Mouse (Mus musculus): ENCODE results near the gene Twnk.

Twnk gene

DNA sequence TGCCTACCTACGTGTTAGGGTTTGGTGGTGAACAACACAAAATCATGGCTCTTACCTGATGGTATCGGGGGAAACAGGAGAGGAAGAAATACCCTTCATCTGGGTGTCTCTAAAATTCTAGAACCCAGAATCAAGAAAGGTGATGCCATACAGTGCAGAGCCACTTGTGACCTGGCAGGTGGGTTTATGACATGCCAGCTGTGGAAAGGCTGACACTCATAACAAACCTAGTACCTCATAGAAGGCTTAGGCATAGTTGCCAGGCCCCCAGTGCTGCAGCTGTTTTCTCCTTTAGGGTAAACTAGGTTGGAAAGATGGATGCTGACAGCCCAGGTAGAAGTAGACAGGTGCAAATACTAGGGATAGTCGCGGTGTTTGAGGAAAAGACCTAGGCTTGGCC is 21.0 kb upstream of the Twnk start:
- Histone ChIP-seq H3K4me3 (replicated peaks; ENCODE audit: low read length) (no peak overlapping the region), H3K36me3 (ENCODE audit: insufficient read depth, low read length) (peaks cover 41% of the 10 kb centered on the region), H3K4me1 (replicated peaks; ENCODE audit: low read depth, low read length) (peaks cover 11% of the 10 kb centered on the region), H3K9me3 (ENCODE audit: low read length) (no peaks in the 10 kb centered on the region), H3K27me3 (ENCODE audit: insufficient read depth, low read length) (peaks cover 21% of the 10 kb centered on the region)
- TF ChIP-seq POU5F1 (IDR thresholded peaks at IDR 0.05; ENCODE audit: borderline replicate concordance, low read length) (no peak), CTCF (conservative IDR thresholded peaks at IDR 0.05; ENCODE audit: low read length) (no peak), NANOG (IDR thresholded peaks at IDR 0.05; ENCODE audit: borderline replicate concordance, low read length) (no peak)

DNA sequence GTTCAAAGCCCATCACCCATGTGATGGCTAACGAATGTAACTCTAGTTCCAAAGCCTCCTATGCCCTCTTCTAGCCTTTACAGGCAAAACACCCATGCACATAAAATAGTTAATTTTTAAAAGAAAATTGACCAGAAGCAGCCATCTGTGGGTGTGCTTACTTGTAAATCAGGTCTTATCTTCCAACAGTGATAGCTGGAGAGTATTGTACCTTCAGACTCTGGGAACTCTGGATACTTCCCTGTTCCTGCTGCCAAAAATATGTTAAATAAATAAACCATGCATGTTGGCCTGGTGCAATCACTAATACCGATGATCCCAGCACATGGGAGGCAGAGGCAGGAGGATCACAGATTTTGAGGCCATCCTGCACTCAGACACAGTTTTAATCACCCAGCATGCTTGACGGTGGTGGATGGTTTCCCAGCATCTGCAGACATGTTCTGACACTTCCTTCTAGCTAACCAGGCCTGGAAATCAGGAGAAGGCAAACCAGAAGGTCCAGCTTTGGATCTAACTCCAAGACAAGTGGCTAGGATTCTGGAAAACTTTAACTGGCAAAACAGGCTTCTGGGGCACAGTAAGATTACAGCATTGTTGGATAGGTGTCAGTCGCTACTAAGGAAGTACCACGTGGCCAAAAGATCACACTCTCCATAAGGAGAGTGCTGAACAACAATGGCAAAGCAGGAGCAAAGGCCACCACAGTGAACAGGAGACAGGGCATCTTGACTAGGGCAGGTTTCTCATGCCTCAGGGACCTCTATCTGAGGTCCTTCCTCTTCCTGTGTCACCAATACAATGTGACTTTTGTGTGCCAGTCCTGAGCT is 20.1 kb upstream of the Twnk start:
- Histone ChIP-seq H3K9me3 (ENCODE audit: low read length) (no peaks in the 10 kb centered on the region), H3K27me3 (ENCODE audit: insufficient read depth, low read length) (peaks cover 31% of the 10 kb centered on the region), H3K36me3 (ENCODE audit: insufficient read depth, low read length) (peaks cover 31% of the 10 kb centered on the region), H3K4me1 (replicated peaks; ENCODE audit: low read depth, low read length) (peaks cover 20% of the 10 kb centered on the region), H3K4me3 (replicated peaks; ENCODE audit: low read length) (no peak overlapping the region)
- no peak for TF ChIP-seq CTCF (conservative IDR thresholded peaks at IDR 0.05; ENCODE audit: low read length)
- TF ChIP-seq NANOG (IDR thresholded peaks at IDR 0.05; ENCODE audit: borderline replicate concordance, low read length): no peak
- TF ChIP-seq POU5F1 (IDR thresholded peaks at IDR 0.05; ENCODE audit: borderline replicate concordance, low read length): no peak

GRCm38 (mm10) chr19:44987004-44987403 is 18.5 kb upstream of the Twnk start:
- peaks cover 39% of the 10 kb centered on the region for H3K27me3 ChIP-seq (ENCODE audit: insufficient read depth, low read length)
- H3K36me3 ChIP-seq (ENCODE audit: insufficient read depth, low read length): peaks cover 15% of the 10 kb centered on the region
- no peaks in the 10 kb centered on the region for H3K9me3 ChIP-seq (ENCODE audit: low read length)
- no peak overlapping the region for H3K4me3 ChIP-seq (replicated peaks; ENCODE audit: low read length)
- TF ChIP-seq CTCF (conservative IDR thresholded peaks at IDR 0.05; ENCODE audit: low read length): no peak
- TF ChIP-seq POU5F1 (IDR thresholded peaks at IDR 0.05; ENCODE audit: borderline replicate concordance, low read length): no peak
- TF ChIP-seq NANOG (IDR thresholded peaks at IDR 0.05; ENCODE audit: borderline replicate concordance, low read length): no peak
- peaks cover 36% of the 10 kb centered on the region for H3K4me1 ChIP-seq (replicated peaks; ENCODE audit: low read depth, low read length)

DNA sequence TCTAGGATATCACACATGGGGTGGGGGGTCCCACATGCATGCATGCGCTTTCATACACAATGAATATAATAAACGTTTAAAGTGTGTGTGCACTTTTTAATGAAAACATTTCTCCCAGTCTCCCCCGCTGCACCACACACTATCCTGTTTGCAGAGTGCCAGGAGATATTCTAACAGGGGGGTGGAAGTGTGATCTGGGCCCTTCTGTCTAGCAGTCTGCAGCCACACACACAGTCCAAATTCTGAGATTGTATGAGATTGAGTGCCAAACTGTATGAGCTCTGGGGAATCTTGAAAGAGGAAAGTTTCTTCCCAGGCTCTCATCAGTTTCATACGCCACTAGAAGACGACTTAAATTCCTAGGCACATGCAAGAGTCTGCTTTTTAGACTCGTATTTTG is 17.6 kb upstream of the Twnk start:
- H3K27me3 ChIP-seq (ENCODE audit: insufficient read depth, low read length): peaks cover 39% of the 10 kb centered on the region
- H3K9me3 ChIP-seq (ENCODE audit: low read length): no peaks in the 10 kb centered on the region
- H3K36me3 ChIP-seq (ENCODE audit: insufficient read depth, low read length): peaks cover 6% of the 10 kb centered on the region
- TF ChIP-seq POU5F1 (IDR thresholded peaks at IDR 0.05; ENCODE audit: borderline replicate concordance, low read length): no peak
- TF ChIP-seq NANOG (IDR thresholded peaks at IDR 0.05; ENCODE audit: borderline replicate concordance, low read length): no peak
- no peak for TF ChIP-seq CTCF (conservative IDR thresholded peaks at IDR 0.05; ENCODE audit: low read length)
- no peak overlapping the region for H3K4me3 ChIP-seq (replicated peaks; ENCODE audit: low read length)
- H3K4me1 ChIP-seq (replicated peaks; ENCODE audit: low read depth, low read length): peaks cover 45% of the 10 kb centered on the region

DNA sequence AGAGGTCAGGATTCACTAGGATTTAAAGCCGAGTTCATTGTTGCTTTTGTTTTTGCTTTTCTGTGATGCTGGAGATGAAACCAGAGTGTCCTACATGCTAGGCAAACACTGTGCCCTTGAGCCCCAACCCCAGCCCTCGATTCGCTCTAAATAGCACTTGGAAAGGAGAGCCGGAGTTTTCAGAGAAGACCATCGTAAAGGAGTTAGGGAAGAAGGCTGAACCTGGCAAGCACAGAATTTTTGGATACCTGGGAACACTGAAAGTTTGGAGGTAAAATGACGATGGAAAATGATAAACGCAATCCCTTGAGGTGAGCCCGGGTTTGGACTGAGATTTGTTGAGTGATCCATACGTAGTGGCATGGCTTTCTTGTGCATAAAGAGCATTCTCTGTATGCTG is 17.1 kb upstream of the Twnk start:
- H3K4me3 ChIP-seq (replicated peaks; ENCODE audit: low read length): peak overlapping the region; percentile 85; the same call in 1 of the 2 replicates
- no peak for TF ChIP-seq NANOG (IDR thresholded peaks at IDR 0.05; ENCODE audit: borderline replicate concordance, low read length)
- no peak for TF ChIP-seq POU5F1 (IDR thresholded peaks at IDR 0.05; ENCODE audit: borderline replicate concordance, low read length)
- TF ChIP-seq CTCF (conservative IDR thresholded peaks at IDR 0.05; ENCODE audit: low read length): no peak
- peaks cover 39% of the 10 kb centered on the region for H3K27me3 ChIP-seq (ENCODE audit: insufficient read depth, low read length)
- H3K36me3 ChIP-seq (ENCODE audit: insufficient read depth, low read length): 0 out of 2 replicates have a peak, but pooled peaks cover 3% of the 10 kb centered on the region
- no peaks in the 10 kb centered on the region for H3K9me3 ChIP-seq (ENCODE audit: low read length)
- H3K4me1 ChIP-seq (replicated peaks; ENCODE audit: low read depth, low read length): peaks cover 48% of the 10 kb centered on the region

DNA sequence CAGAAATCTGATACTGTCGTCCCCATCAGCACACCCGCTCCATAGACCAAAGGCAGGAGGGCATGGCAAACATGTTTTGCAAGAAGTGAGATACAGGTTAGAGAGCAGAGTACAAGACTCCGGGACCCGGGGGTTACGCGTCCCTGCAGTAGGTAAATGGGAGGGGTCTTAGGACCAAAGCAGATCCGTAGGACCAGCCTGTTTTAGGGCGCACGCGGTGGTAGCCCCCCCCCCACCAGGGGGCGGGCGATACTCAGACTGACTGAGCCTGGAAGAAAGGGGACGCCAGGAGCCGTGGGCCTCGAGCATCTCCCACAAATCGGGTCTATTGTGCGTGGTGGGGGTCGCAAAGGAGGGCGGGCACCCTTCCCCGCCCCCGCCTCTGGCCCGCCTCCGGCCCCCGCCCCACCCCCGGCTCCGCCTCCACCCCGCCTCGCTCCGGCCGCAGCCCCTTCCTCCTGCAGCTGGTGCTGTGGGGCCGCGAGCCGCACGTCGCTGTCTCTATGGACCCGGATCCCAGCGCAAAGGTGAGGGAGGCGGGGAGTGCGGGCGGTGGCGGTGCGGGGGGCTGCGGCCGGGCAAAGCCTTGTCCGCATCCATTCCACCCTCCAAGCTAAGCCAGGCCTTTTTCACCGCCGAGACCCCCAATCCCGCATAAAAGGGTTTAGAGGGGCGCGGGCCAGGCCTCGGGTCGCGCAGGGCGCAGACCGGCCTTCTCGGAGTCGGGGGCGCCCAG is 16.5 kb upstream of the Twnk start, which contains the start of gene Sema4g:
TSS of gene Sema4g (plus strand) at position 271 of the 736 bp plus-strand sequence.
- peaks cover 39% of the 10 kb centered on the region for H3K27me3 ChIP-seq (ENCODE audit: insufficient read depth, low read length)

GRCm38 (mm10) chr19:44989567-44990495 is 15.6 kb upstream of the Twnk start:
- H3K27me3 ChIP-seq (ENCODE audit: insufficient read depth, low read length): peaks cover 39% of the 10 kb centered on the region
- H3K9me3 ChIP-seq (ENCODE audit: low read length): no peaks in the 10 kb centered on the region
- no peak for TF ChIP-seq CTCF (conservative IDR thresholded peaks at IDR 0.05; ENCODE audit: low read length)
- no peak for TF ChIP-seq NANOG (IDR thresholded peaks at IDR 0.05; ENCODE audit: borderline replicate concordance, low read length)
- TF ChIP-seq POU5F1 (IDR thresholded peaks at IDR 0.05; ENCODE audit: borderline replicate concordance, low read length): no peak
- peaks cover 48% of the 10 kb centered on the region for H3K4me1 ChIP-seq (replicated peaks; ENCODE audit: low read depth, low read length)
- H3K36me3 ChIP-seq (ENCODE audit: insufficient read depth, low read length): 0 out of 2 replicates have a peak, but pooled peaks cover 5% of the 10 kb centered on the region
- H3K4me3 ChIP-seq (replicated peaks; ENCODE audit: low read length): peak overlapping the region; percentile 85

More for the DNA sequence above, 16.5 kb upstream of the Twnk start, which contains the start of gene Sema4g:
- TF ChIP-seq NANOG (IDR thresholded peaks at IDR 0.05; ENCODE audit: borderline replicate concordance, low read length) (no peak), POU5F1 (IDR thresholded peaks at IDR 0.05; ENCODE audit: borderline replicate concordance, low read length) (no peak), CTCF (conservative IDR thresholded peaks at IDR 0.05; ENCODE audit: low read length) (peak; percentile 20)
- Histone ChIP-seq H3K4me1 (replicated peaks; ENCODE audit: low read depth, low read length) (peaks cover 48% of the 10 kb centered on the region), H3K4me3 (replicated peaks; ENCODE audit: low read length) (peak within 1 kb of the TSS; percentile 85), H3K9me3 (ENCODE audit: low read length) (no peaks in the 10 kb centered on the region), H3K36me3 (ENCODE audit: insufficient read depth, low read length) (no peaks in the 10 kb centered on the region)

Data from E14TG2a.4 (cell line).